Mouse (Mus musculus): ENCODE measurements around the gene Hhex. TPM values are rescaled to one million over a fixed set of nuclear protein-coding genes. Genes with fewer than 3 reads are reported as not detected.

The Hhex gene
- polyA plus RNA-seq, 1 experiment from 2014 or later, result 4.1 TPM

GRCm38 (mm10) chr19:37484787-37485186, 50.2 kb downstream of the Hhex start:
- Histone ChIP-seq H3K4me2 (replicated peaks; ENCODE audit: low read depth) (no peak overlapping the region), H3K9ac (ENCODE audit: low read depth, low read length) (no peak overlapping the region), H3K4me3 (ENCODE audit: low read depth, low read length) (no peak overlapping the region), H3K4me1 (replicated peaks; ENCODE audit: control insufficient read depth, insufficient read depth, low read length) (no peaks in the 10 kb centered on the region), H3K36me3 (ENCODE audit: control insufficient read depth, insufficient read depth) (no peaks in the 10 kb centered on the region), H3K27ac (ENCODE audit: low read depth, low read length) (no peak overlapping the region), H3K9me3 (ENCODE audit: control insufficient read depth) (no peaks in the 10 kb centered on the region), H3K27me3 (replicated peaks; ENCODE audit: control insufficient read depth, insufficient read depth, low read length) (no peaks in the 10 kb centered on the region)
- no peak for ATAC-seq
- 75% methylated on average over 6 of the region's 6 CpGs for whole genome bisulfite sequencing
- TF ChIP-seq CTCF (IDR thresholded peaks at IDR 0.05; ENCODE audit: low read depth), result no peak

- Histone ChIP-seq H3K9me3 (ENCODE audit: control insufficient read depth) (no peaks in the 10 kb centered on the region), H3K4me2 (replicated peaks; ENCODE audit: low read depth) (no peak overlapping the region), H3K27me3 (replicated peaks; ENCODE audit: control insufficient read depth, insufficient read depth, low read length) (no peaks in the 10 kb centered on the region), H3K36me3 (ENCODE audit: control insufficient read depth, insufficient read depth) (no peaks in the 10 kb centered on the region), H3K27ac (ENCODE audit: low read depth, low read length) (no peak overlapping the region), H3K4me1 (replicated peaks; ENCODE audit: control insufficient read depth, insufficient read depth, low read length) (no peaks in the 10 kb centered on the region), H3K4me3 (ENCODE audit: low read depth, low read length) (no peak overlapping the region), H3K9ac (ENCODE audit: low read depth, low read length) (no peak overlapping the region)
- no peak for ATAC-seq
- WGBS, result 91% methylated on average over 6 of the region's 6 CpGs
- TF ChIP-seq CTCF (IDR thresholded peaks at IDR 0.05; ENCODE audit: low read depth), result no peak
Measured at GRCm38 (mm10) chr19:37486801-37487200, 52.2 kb downstream of the Hhex start.

- Histone ChIP-seq H3K9me3 (ENCODE audit: control insufficient read depth) (no peaks in the 10 kb centered on the region), H3K4me2 (replicated peaks; ENCODE audit: low read depth) (no peak overlapping the region), H3K9ac (ENCODE audit: low read depth, low read length) (no peak overlapping the region), H3K4me1 (replicated peaks; ENCODE audit: control insufficient read depth, insufficient read depth, low read length) (no peaks in the 10 kb centered on the region), H3K4me3 (ENCODE audit: low read depth, low read length) (no peak overlapping the region), H3K27me3 (replicated peaks; ENCODE audit: control insufficient read depth, insufficient read depth, low read length) (no peaks in the 10 kb centered on the region), H3K27ac (ENCODE audit: low read depth, low read length) (no peak overlapping the region), H3K36me3 (ENCODE audit: control insufficient read depth, insufficient read depth) (no peaks in the 10 kb centered on the region)
- no peak for TF ChIP-seq CTCF (IDR thresholded peaks at IDR 0.05; ENCODE audit: low read depth)
- ATAC-seq, result no peak
- WGBS, result 75% methylated on average over 5 of the region's 5 CpGs
Measured at GRCm38 (mm10) chr19:37487811-37488475, 53.3 kb downstream of the Hhex start.

- no peak overlapping the region for H3K4me3 ChIP-seq (ENCODE audit: low read depth, low read length)
- H3K27ac ChIP-seq (ENCODE audit: low read depth, low read length), result no peak overlapping the region
- no peaks in the 10 kb centered on the region for H3K36me3 ChIP-seq (ENCODE audit: control insufficient read depth, insufficient read depth)
- no peaks in the 10 kb centered on the region for H3K9me3 ChIP-seq (ENCODE audit: control insufficient read depth)
- H3K4me2 ChIP-seq (replicated peaks; ENCODE audit: low read depth), result no peak overlapping the region
- no peaks in the 10 kb centered on the region for H3K27me3 ChIP-seq (replicated peaks; ENCODE audit: control insufficient read depth, insufficient read depth, low read length)
- H3K4me1 ChIP-seq (replicated peaks; ENCODE audit: control insufficient read depth, insufficient read depth, low read length), result no peaks in the 10 kb centered on the region
- no peak for ATAC-seq
- H3K9ac ChIP-seq (ENCODE audit: low read depth, low read length), result no peak overlapping the region
- TF ChIP-seq CTCF (IDR thresholded peaks at IDR 0.05; ENCODE audit: low read depth), result no peak
- WGBS, result 66% methylated on average over 7 of the region's 7 CpGs
Measured at GRCm38 (mm10) chr19:37488608-37489262, 54.1 kb downstream of the Hhex start.

Other genes with a start within 250 kb of the Hhex start
- gene March5, start 227.3 kb upstream of the Hhex start, polyA plus RNA-seq (2015; fragmentation: Nextera tagmentation; extraction: Ambion mirVana), result 44.9 and 45.6 TPM in 2 replicates
- 1.6 TPM in 2 replicates for gene Cpeb3, start 226.2 kb upstream of the Hhex start, polyA plus RNA-seq (2015; fragmentation: Nextera tagmentation; extraction: Ambion mirVana)
- gene Ide, start 97.0 kb upstream of the Hhex start, polyA plus RNA-seq (2015; fragmentation: Nextera tagmentation; extraction: Ambion mirVana), result 26.4 and 30.5 TPM in 2 replicates
- gene Kif11, start 58.4 kb upstream of the Hhex start, polyA plus RNA-seq (2015; fragmentation: Nextera tagmentation; extraction: Ambion mirVana), result 8.3 and 8.9 TPM in 2 replicates
- gene Exoc6, start 115.6 kb downstream of the Hhex start, polyA plus RNA-seq (2015; fragmentation: Nextera tagmentation; extraction: Ambion mirVana), result 23.3 and 24.6 TPM in 2 replicates

Measured in intestine, postnatal 0 days (tissue).